Mouse (Mus musculus): ENCODE measurements around the gene Ifi27l2b.
"Not testable (repeated sequence)": the region's sequence is repeated elsewhere in the genome, so short reads cannot be mapped to it uniquely, and the experiment has no call there.

Gene Ifi27l2b

GRCm38 (mm10) chr12:103457140-103457539, at the start of gene Ifi27l2b:
TSS of gene Ifi27l2b (minus strand) at chr12:103457223.
- DNase-seq (ENCODE audit: low read depth, low spot score) = no peak

DNA sequence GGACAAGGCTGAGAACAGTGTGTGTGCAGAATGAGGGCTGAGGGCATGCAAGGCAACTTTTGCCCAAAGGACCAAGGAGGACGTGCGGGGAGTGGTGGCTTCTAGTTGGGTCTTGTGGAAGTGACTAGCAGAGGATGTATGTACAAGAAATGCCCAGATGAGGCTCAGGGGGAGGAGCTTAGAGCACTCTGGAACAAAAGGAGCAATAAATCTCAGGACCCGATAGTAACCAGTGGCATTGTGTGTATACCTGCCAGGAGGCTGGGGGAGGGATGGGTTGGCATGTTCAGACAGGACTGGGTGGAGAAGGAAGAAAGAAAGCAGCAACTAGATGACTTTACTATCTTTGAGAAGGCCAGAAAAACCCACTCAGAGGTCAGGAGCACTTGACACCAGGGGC, 47.4 kb upstream of the Ifi27l2b start:
- DNase-seq (ENCODE audit: low read depth, low spot score) = no peak

- no peak for DNase-seq (ENCODE audit: low read depth, low spot score)
Observed at GRCm38 (mm10) chr12:103503300-103503699, 46.3 kb upstream of the Ifi27l2b start.

GRCm38 (mm10) chr12:103499261-103499660, 42.2 kb upstream of the Ifi27l2b start:
- no peak for DNase-seq (ENCODE audit: low read depth, low spot score)

DNA sequence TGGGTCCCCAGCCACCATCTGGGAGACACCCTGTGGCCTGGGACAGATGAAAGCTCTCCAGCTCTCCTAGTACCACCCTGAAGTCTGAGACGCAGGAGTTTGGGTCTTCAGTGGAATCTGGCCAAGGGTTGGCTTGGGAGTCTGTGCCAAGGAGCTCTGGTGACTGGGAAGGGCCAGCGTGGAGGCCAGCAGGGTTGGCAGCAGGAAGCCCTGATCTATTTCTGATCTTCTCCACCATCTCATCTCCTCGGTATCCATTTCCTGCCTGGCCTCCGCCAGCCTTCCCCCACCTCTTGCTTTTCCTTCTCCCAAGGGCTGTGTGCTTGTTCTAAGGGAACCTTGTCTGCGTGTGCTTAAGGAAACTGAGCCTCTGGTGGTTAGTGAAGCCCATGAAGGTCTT, 41.7 kb upstream of the Ifi27l2b start:
- no peak for DNase-seq (ENCODE audit: low read depth, low spot score)

GRCm38 (mm10) chr12:103494486-103494885, 37.5 kb upstream of the Ifi27l2b start:
- peak; percentile 34 for DNase-seq (ENCODE audit: low read depth, low spot score)

- peak; percentile 81 for DNase-seq (ENCODE audit: low read depth, low spot score)
Observed at GRCm38 (mm10) chr12:103492767-103493166, 35.7 kb upstream of the Ifi27l2b start.

GRCm38 (mm10) chr12:103491091-103491730, 34.2 kb upstream of the Ifi27l2b start:
- DNase-seq (ENCODE audit: low read depth, low spot score) = no peak

GRCm38 (mm10) chr12:103487750-103488149, 30.7 kb upstream of the Ifi27l2b start:
- DNase-seq (ENCODE audit: low read depth, low spot score) = no peak

DNA sequence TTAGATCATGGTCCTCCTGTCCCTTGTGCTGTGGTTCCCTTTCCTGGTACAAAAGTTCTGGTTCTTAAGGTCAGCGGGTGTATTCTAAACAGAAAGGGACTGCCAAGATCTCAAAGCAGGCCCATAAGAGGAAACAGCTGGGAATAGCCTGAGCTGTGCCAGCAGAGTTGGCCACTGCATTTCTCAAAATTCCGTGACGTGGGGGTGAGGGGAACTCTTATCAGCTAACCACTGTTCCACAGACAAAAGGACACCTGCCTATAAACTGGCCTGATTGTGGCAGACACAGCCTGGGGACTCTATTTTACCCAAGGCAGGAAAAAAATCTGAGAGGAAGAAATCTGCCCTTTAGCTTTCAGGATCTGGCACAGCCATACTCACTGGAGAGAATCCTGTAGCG, 30.3 kb upstream of the Ifi27l2b start:
- no peak for DNase-seq (ENCODE audit: low read depth, low spot score)

DNA sequence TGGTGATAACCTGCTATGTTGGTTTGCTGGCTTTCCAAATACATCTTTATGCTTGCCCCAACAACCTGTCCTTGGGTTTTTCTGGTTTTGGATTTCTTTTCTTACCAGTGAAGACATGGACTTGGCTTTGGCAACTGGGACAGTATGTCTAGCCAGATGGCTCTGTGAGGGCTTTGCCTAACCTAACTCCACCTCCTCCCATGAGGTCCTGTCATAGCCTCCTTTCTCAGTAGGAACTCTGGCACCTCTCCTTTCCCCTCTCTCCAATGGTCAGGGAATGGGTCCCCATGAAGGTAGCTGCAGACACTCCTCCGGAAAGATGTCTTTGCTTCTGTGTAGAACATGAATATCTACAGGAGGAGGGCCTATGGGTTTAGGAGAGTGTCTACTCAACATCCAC, 29.7 kb upstream of the Ifi27l2b start:
- DNase-seq (ENCODE audit: low read depth, low spot score) = no peak

DNA sequence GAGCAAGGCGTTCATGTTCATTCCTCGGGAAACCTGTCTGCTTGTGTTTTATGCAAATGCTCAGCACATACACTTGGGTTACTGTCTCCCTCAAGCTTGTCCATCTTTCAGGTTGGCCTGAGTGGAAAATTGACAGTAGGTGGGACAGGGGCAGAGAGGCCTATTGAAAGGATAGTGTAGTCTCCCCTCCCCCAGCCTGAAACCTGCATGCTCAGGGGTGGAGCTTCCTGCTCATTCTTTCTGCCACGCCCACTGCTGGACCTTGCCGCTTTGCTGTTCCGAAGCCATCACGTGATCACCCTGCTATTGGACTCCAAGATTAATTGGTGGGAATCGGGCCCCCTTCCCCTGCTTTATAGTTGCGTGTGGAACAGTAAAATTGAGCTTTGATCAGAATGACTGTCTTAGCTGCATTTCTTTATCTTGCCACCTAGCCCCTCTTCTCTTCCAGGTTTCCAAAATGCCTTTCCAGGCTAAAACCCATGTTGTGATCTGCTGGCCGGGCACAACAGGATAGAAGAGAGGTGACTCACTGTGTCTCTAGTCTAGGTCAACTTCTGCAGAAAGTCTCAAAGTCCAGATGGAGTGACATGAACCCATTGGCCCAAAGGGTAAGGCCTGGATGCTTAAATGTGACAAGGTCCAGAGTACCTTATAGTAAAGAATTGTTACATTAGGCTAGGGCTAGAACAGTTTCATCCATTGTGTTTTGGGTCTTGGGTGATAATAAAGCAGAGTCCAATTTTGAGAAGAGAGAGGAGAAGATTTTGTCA, 27.4 kb upstream of the Ifi27l2b start:
- DNase-seq (ENCODE audit: low read depth, low spot score) = not testable (repeated sequence)

GRCm38 (mm10) chr12:103482781-103483180, 25.8 kb upstream of the Ifi27l2b start:
- DNase-seq (ENCODE audit: low read depth, low spot score) = no peak

GRCm38 (mm10) chr12:103481671-103482070, 24.6 kb upstream of the Ifi27l2b start:
- no peak for DNase-seq (ENCODE audit: low read depth, low spot score)

GRCm38 (mm10) chr12:103477461-103478015, 20.5 kb upstream of the Ifi27l2b start:
- DNase-seq (ENCODE audit: low read depth, low spot score) = no peak

- no peak for DNase-seq (ENCODE audit: low read depth, low spot score)
Observed at GRCm38 (mm10) chr12:103476779-103477389, 19.9 kb upstream of the Ifi27l2b start.

DNA sequence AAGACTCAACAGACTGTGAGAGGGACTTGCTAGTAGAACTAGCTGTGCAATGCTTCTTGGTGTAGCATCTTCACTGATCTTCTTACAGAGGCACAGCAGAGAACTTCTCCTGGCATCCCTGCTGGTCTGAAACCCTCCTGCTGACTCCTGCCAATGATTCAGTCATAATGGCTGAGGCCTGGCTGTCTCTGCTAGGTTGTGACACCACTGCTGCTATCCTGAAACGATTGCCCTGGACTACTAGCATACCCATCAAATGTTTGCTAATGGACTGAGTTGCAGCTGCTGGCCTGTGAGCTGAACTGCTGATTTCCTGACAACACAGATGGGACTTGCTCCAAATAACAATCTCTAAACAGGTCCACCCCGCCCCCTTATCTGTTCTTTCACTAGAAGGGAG, 17.5 kb upstream of the Ifi27l2b start:
- no peak for DNase-seq (ENCODE audit: low read depth, low spot score)

GRCm38 (mm10) chr12:103456727-103457126, 296 bp downstream of the Ifi27l2b start:
- DNase-seq (ENCODE audit: low read depth, low spot score) = not testable (repeated sequence)

DNA sequence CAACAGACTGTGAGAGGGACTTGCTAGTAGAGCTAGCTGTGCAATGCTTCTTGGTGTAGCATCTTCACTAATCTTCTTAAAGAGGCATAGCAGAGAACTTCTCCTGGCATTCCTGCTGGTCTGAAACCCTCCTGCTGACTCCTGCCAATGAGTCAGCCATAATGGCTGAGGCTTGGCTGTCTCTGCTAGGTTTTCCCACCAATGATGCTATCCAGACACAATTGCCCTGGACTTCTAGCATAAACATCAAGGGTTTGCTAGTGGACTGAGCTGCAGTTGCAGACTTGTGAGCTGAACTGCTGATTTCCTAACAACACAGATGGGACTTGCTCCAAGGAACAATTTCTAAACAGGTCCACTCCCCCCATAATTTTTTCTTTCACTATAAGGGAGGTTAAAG, 3.7 kb downstream of the Ifi27l2b start:
- DNase-seq (ENCODE audit: low read depth, low spot score) = no peak

DNA sequence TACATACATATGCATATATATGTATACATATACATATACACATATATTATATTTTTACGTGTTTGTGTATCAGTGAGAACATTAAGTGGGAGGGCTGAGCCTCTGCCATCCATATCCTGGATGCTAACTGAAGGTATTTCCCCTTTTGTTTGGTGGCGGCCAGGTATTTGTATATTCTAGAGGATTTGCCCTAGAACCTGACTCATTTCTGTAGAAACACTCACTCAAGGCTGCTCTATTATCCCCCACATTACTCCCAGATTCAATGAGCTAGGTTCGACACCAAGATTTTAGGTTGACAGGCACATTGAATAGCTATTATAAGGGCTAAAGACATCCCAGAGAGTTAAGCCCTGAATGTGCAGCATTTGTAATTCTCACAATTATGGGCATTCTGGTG, 12.0 kb downstream of the Ifi27l2b start:
- no peak for DNase-seq (ENCODE audit: low read depth, low spot score)

DNA sequence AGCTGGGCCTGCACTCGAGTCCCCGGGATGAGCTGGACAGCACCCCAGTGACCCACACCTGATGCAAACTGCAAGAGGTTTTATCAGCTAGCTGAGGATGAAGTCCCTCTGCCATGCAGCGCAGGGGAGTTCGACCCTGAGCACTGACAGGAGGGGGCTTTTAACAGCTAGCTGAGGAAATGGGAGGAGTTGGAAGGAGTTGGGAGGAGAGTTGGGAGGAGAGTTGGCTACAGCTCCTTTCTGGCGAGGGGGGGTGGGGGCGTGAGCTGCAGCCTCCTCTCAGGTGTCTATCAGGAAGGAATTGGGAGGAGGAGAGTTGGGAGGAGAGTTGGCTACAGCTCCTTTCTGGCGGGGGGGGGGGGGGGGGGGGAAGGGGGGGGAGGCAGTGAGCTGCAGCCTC, 12.8 kb downstream of the Ifi27l2b start:
- DNase-seq (ENCODE audit: low read depth, low spot score) = not testable (repeated sequence)

- no peak for DNase-seq (ENCODE audit: low read depth, low spot score)
Observed at GRCm38 (mm10) chr12:103443524-103443923, 13.5 kb downstream of the Ifi27l2b start, which contains the start of gene Ifi27l2a. TSS of gene Ifi27l2a (minus strand) at chr12:103443680.

Measured in mesoderm, embryonic 11.5 days (tissue).